Mouse (Mus musculus) liver, embryonic 14.5 days (tissue): ENCODE results near the gene Rel. TPM values are rescaled to one million over a fixed set of nuclear protein-coding genes. Genes with fewer than 3 reads are reported as not detected.

Experiments used
- ATAC-seq: fragments of 200-750 bp; cut with Nextera tagmentation; 2 replicates; pipeline ENCODE4 v1.8.0; 2017; ENCODE audit warnings: moderate number of reproducible peaks, mild to moderate bottlenecking, moderate library complexity; ENCODE audit not compliant: insufficient read depth
- DNase-seq, 3 experiments: peaks; one replicate each; pipeline ENCODE4 v3.0.0-alpha.2; 2012 to 2013; ENCODE audit warnings: low read depth in 3 of 3, low spot score in 3 of 3
- H3K27ac ChIP-seq: fragments of 300-500 bp; sonication (generic); 2 replicates; pipeline ENCODE4 v1.5.1; 2014; ENCODE audit warnings: moderate library complexity, mild to moderate bottlenecking, control low read depth, inconsistent platforms
- H3K27me3 ChIP-seq: fragments of 300-500 bp; sonication (generic); 2 replicates; pipeline ENCODE4 v1.6.1; 2014; ENCODE audit warnings: mild to moderate bottlenecking, low read length, moderate library complexity; ENCODE audit not compliant: control insufficient read depth, insufficient read depth
- H3K36me3 ChIP-seq: fragments of 300-500 bp; sonication (generic); replicated peaks from 2 replicates; pipeline ENCODE4 v1.6.1; 2014; ENCODE audit warnings: low read depth; ENCODE audit not compliant: control insufficient read depth, insufficient read depth
- H3K4me1 ChIP-seq, 2 experiments: fragments of 200-500 bp in 1 of 2; fragments of 300-500 bp in 1 of 2; sonication (generic) in 1 of 2; replicated peaks; 2 replicates each; pipeline ENCODE4 v1.6.1; 2012 to 2014; ENCODE audit warnings: antibody characterized with exemption in 1 of 2, inconsistent platforms in 1 of 2, low read length in 1 of 2; ENCODE audit not compliant: control insufficient read depth in 2 of 2, insufficient read depth in 2 of 2
- H3K4me2 ChIP-seq: fragments of 300-500 bp; sonication (generic); 2 replicates; pipeline ENCODE4 v1.6.1; 2014; ENCODE audit warnings: low read depth, mild to moderate bottlenecking, control low read depth, moderate library complexity
- H3K4me3 ChIP-seq, 2 experiments: fragments of 200-500 bp in 1 of 2; fragments of 300-500 bp in 1 of 2; sonication (generic) in 1 of 2; 2 replicates each; pipeline ENCODE4 v1.5.1; 2012 to 2014; ENCODE audit warnings: low read depth in 2 of 2, low read length in 2 of 2, mild to moderate bottlenecking in 2 of 2, control low read depth in 1 of 2, inconsistent platforms in 1 of 2, moderate library complexity in 1 of 2; ENCODE audit not compliant: insufficient read depth in 1 of 2
- H3K9ac ChIP-seq: fragments of 300-500 bp; sonication (generic); replicated peaks from 2 replicates; pipeline ENCODE4 v1.6.1; 2014; ENCODE audit warnings: mild to moderate bottlenecking, control low read depth, moderate library complexity
- H3K9me3 ChIP-seq: fragments of 300-500 bp; sonication (generic); 2 replicates; pipeline ENCODE4 v1.6.1; 2016; ENCODE audit warnings: low read length, mixed read lengths; ENCODE audit not compliant: control insufficient read depth
- CTCF ChIP-seq: IDR thresholded peaks from 2 replicates; pipeline ENCODE4 v1.5.1; 2016; ENCODE audit warnings: antibody characterized with exemption, low read depth, control low read depth
- EP300 ChIP-seq: IDR thresholded peaks from 2 replicates; pipeline ENCODE4 v1.6.1; 2016; ENCODE audit warnings: antibody characterized with exemption, low read depth
- WGBS: fragments of 180-500 bp; shearing (Covaris S2); extraction: QIAGEN DNeasy Blood & Tissue Kit; methylation state at CpG from one replicate; pipeline ENCODE4 v1.1.7; 2014; ENCODE audit not compliant: insufficient replicate concordance; 5-methylcytosine and 5-hydroxymethylcytosine counted together
- polyA plus RNA-seq, 2 experiments: library from polyadenylated mRNA; depleted of rRNA in 1 of 2; stranded (reverse) in 1 of 2; unstranded in 1 of 2; fragments of >200 nt; fragmentation: Nextera tagmentation in 1 of 2; extraction: Ambion mirVana in 1 of 2; gene quantifications; 2 replicates each; pipeline versions ENCODE4 v1.2.1 to v1.2.3; 2012 to 2014

Rel gene
- polyA plus RNA-seq, 2 experiments, result 0.37 to 0.52 TPM

GRCm38 (mm10) chr11:23734749-23735286 is 36.0 kb downstream of the Rel start:
- 74% methylated on average over 6 of the region's 6 CpGs for WGBS

GRCm38 (mm10) chr11:23732840-23733239 is 37.9 kb downstream of the Rel start:
- Histone ChIP-seq H3K36me3 (no peaks in the 10 kb centered on the region), H3K4me3 (no peak overlapping the region), H3K4me1 (no peaks in the 10 kb centered on the region), H3K4me2 (no peak overlapping the region), H3K9ac (no peak overlapping the region), H3K27me3 (no peaks in the 10 kb centered on the region), H3K9me3 (no peaks in the 10 kb centered on the region), H3K27ac (no peak overlapping the region)
- TF ChIP-seq EP300, result no peak
- no peak for TF ChIP-seq CTCF
- WGBS, result 42% methylated on average over 1 of the region's 1 CpGs
- no peak for DNase-seq
- no peak for ATAC-seq

More at GRCm38 (mm10) chr11:23734749-23735286, 36.0 kb downstream of the Rel start:
- DNase-seq, result no peak
- Histone ChIP-seq H3K4me3 (no peak overlapping the region), H3K4me1 (no peaks in the 10 kb centered on the region), H3K27ac (no peak overlapping the region), H3K4me2 (no peak overlapping the region), H3K9ac (no peak overlapping the region), H3K36me3 (no peaks in the 10 kb centered on the region), H3K9me3 (no peaks in the 10 kb centered on the region), H3K27me3 (no peaks in the 10 kb centered on the region)
- TF ChIP-seq CTCF (no peak), EP300 (no peak)
- no peak for ATAC-seq

GRCm38 (mm10) chr11:23730120-23730519 is 40.6 kb downstream of the Rel start:
- 29% methylated on average over 4 of the region's 4 CpGs for WGBS
- no peak overlapping the region for H3K4me2 ChIP-seq

GRCm38 (mm10) chr11:23728186-23728585 is 42.6 kb downstream of the Rel start:
- H3K27ac ChIP-seq, result no peak overlapping the region
- no peaks in the 10 kb centered on the region for H3K27me3 ChIP-seq
- no peaks in the 10 kb centered on the region for H3K9me3 ChIP-seq
- DNase-seq (no peak), ATAC-seq (no peak)
- H3K4me1 ChIP-seq, result no peaks in the 10 kb centered on the region
- H3K9ac ChIP-seq, result no peak overlapping the region
- peaks cover 3% of the 10 kb centered on the region for H3K36me3 ChIP-seq
- WGBS, result 73% methylated on average over 2 of the region's 2 CpGs
- H3K4me3 ChIP-seq, result no peak overlapping the region
- no peak overlapping the region for H3K4me2 ChIP-seq
- TF ChIP-seq CTCF, result no peak
- TF ChIP-seq EP300, result no peak

More at GRCm38 (mm10) chr11:23730120-23730519, 40.6 kb downstream of the Rel start:
- Histone ChIP-seq H3K4me1 (no peaks in the 10 kb centered on the region), H3K9me3 (no peaks in the 10 kb centered on the region), H3K36me3 (peaks cover 3% of the 10 kb centered on the region), H3K27me3 (no peaks in the 10 kb centered on the region), H3K27ac (no peak overlapping the region), H3K4me3 (no peak overlapping the region), H3K9ac (no peak overlapping the region)
- TF ChIP-seq CTCF (no peak), EP300 (no peak)
- peak; percentile 28; the same call in 1 of the 2 replicates for ATAC-seq
- DNase-seq, result no peak

- no peaks in the 10 kb centered on the region for H3K4me1 ChIP-seq
- H3K4me3 ChIP-seq, result no peak overlapping the region
- peaks cover 6% of the 10 kb centered on the region for H3K36me3 ChIP-seq
- no peaks in the 10 kb centered on the region for H3K9me3 ChIP-seq
- 86% methylated on average over 2 of the region's 2 CpGs for WGBS
- no peak overlapping the region for H3K27ac ChIP-seq
- no peaks in the 10 kb centered on the region for H3K27me3 ChIP-seq
- no peak for TF ChIP-seq EP300
- no peak for TF ChIP-seq CTCF
- ATAC-seq (no peak), DNase-seq (no peak)
- no peak overlapping the region for H3K4me2 ChIP-seq
- H3K9ac ChIP-seq, result no peak overlapping the region
Observed at GRCm38 (mm10) chr11:23726441-23726840, 44.3 kb downstream of the Rel start.
